Mouse (Mus musculus): ENCODE results near the gene Oas1h.

GRCm38 (mm10) chr5:120890026-120890425, 28.8 kb downstream of the Oas1h start:
- TF ChIP-seq CTCF (IDR thresholded peaks at IDR 0.05) (no peak), POLR2A (IDR thresholded peaks at IDR 0.05; ENCODE audit: insufficient read depth, low read depth, low read length) (no peak), EP300 (IDR thresholded peaks at IDR 0.05; ENCODE audit: insufficient read depth, low read depth, low read length) (no peak)
